Mouse (Mus musculus): Measurements from ENCODE around the gene Myo1f.
A peak's percentile ranks its signal among the peaks of the same experiment; 100 is the strongest.

DNA sequence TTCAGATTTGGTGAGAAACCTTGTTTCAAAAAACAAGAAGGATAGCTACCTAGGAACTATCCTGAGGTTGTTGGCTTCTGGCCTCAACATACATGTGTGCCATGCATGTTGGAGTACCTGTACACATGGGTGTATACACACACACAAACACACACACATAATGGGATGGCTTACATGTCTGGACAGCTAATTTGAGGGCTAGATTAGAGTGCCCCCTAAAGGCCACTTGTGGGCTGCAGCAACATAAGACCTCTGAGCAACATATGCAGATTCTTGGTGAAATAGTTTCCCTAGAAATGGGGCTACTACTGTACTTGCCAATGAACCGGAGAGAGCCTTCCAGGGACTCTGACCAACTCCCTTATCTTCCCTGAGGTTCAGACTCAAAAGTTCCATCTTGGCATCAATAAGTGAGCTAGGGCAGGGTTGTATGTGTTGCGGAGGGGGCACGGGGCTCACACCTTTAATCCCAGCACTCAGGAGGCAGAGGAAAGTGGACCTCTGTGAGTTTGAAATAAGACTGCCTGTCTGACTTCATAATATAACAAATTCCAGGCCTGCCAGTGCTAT is 16.3 kb upstream of the Myo1f start:
- peak; percentile 69 for TF ChIP-seq CTCF (conservative IDR thresholded peaks at IDR 0.05; ENCODE audit: insufficient read depth, insufficient read length, low read depth, low read length)
- no peak for TF ChIP-seq POLR2A (IDR thresholded peaks at IDR 0.05; ENCODE audit: low read depth, low read length)

Data from kidney, adult 2 months (tissue).